Mouse (Mus musculus): ENCODE results near the gene Kif11. TPM values are rescaled to one million over a fixed set of nuclear protein-coding genes. Genes with fewer than 3 reads are reported as not detected.

Kif11 gene
- polyA plus RNA-seq, 1 experiment from 2014 or later: 79.4 TPM

DNA sequence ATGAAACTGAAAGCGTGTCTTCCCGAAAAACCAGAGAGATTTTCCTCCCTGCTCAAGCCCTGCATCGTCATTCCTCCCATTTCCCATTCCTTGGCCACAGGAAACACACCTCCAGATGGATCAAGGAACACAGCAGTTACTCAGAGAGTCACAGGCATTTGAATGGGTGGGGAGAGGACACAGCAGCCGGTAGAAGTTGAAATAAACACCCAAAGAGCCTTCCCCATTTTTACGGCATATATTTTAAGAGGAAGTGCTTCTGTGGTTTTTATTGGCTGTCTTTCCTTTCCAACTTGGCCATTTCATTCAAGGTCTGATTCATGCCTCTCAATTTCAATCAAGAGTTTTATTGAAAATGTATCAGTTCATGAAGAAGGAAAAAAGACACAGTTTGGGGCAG is 72.0 kb downstream of the Kif11 start:
- H3K4me2 ChIP-seq (replicated peaks; ENCODE audit: low read depth, low read length): no peak overlapping the region
- H3K4me1 ChIP-seq (ENCODE audit: control insufficient read depth, insufficient read depth, low read length): no peaks in the 10 kb centered on the region
- no peak overlapping the region for H3K9ac ChIP-seq (ENCODE audit: low read depth, low read length)
- H3K9me3 ChIP-seq (ENCODE audit: control insufficient read depth, low read length): no peaks in the 10 kb centered on the region
- H3K4me3 ChIP-seq (ENCODE audit: low read length): no peak overlapping the region
- peaks cover 2% of the 10 kb centered on the region; the same call in 1 of the 2 replicates for H3K27me3 ChIP-seq (ENCODE audit: control insufficient read depth, insufficient read depth, low read length)
- H3K27ac ChIP-seq (ENCODE audit: low read depth, low read length): no peak overlapping the region
- no peaks in the 10 kb centered on the region for H3K36me3 ChIP-seq (ENCODE audit: control insufficient read depth, insufficient read depth, low read length)
- WGBS: 61% methylated on average over 5 of the region's 5 CpGs
- ATAC-seq (ENCODE audit: low FRiP score, low TSS enrichment): no peak

GRCm38 (mm10) chr19:37449246-37449645 is 73.0 kb downstream of the Kif11 start:
- H3K9ac ChIP-seq (ENCODE audit: low read depth, low read length): no peak overlapping the region
- H3K4me1 ChIP-seq (ENCODE audit: control insufficient read depth, insufficient read depth, low read length): no peaks in the 10 kb centered on the region
- H3K36me3 ChIP-seq (ENCODE audit: control insufficient read depth, insufficient read depth, low read length): no peaks in the 10 kb centered on the region
- no peaks in the 10 kb centered on the region for H3K9me3 ChIP-seq (ENCODE audit: control insufficient read depth, low read length)
- no peak overlapping the region for H3K4me2 ChIP-seq (replicated peaks; ENCODE audit: low read depth, low read length)
- WGBS: 87% methylated on average over 3 of the region's 3 CpGs
- H3K27me3 ChIP-seq (ENCODE audit: control insufficient read depth, insufficient read depth, low read length): peaks cover 2% of the 10 kb centered on the region; the same call in 1 of the 2 replicates
- H3K4me3 ChIP-seq (ENCODE audit: low read length): no peak overlapping the region
- H3K27ac ChIP-seq (ENCODE audit: low read depth, low read length): no peak overlapping the region
- ATAC-seq (ENCODE audit: low FRiP score, low TSS enrichment): no peak

- no peaks in the 10 kb centered on the region for H3K36me3 ChIP-seq (ENCODE audit: control insufficient read depth, insufficient read depth, low read length)
- H3K9ac ChIP-seq (ENCODE audit: low read depth, low read length): no peak overlapping the region
- no peaks in the 10 kb centered on the region for H3K27me3 ChIP-seq (ENCODE audit: control insufficient read depth, insufficient read depth, low read length)
- no peak overlapping the region for H3K27ac ChIP-seq (ENCODE audit: low read depth, low read length)
- no peak overlapping the region for H3K4me3 ChIP-seq (ENCODE audit: low read length)
- no peaks in the 10 kb centered on the region for H3K4me1 ChIP-seq (ENCODE audit: control insufficient read depth, insufficient read depth, low read length)
- no peak for ATAC-seq (ENCODE audit: low FRiP score, low TSS enrichment)
- no peaks in the 10 kb centered on the region for H3K9me3 ChIP-seq (ENCODE audit: control insufficient read depth, low read length)
- no peak overlapping the region for H3K4me2 ChIP-seq (replicated peaks; ENCODE audit: low read depth, low read length)
- 93% methylated on average over 2 of the region's 2 CpGs for WGBS
Observed at GRCm38 (mm10) chr19:37455528-37455927, 79.3 kb downstream of the Kif11 start.

DNA sequence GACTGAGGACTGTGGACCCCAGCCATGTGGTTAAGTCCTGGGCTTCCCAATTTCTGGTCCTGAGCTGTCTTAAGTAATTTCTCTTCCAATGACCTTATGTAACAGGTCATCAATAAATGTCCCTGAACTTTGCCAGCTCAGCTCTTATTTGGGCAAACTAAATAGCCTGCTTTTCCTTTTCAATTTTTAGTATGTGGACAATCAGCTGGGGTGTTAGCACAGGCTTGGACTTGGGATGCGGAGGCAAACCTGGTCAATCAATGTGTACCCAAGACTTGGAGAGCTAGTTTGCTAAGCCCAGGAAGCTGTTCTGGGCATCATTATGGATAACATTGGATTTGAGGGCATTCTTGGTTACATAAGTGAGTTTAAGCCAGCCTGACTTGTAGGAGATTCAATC is 79.8 kb downstream of the Kif11 start:
- ATAC-seq (ENCODE audit: low FRiP score, low TSS enrichment): no peak
- Histone ChIP-seq H3K9me3 (ENCODE audit: control insufficient read depth, low read length) (no peaks in the 10 kb centered on the region; the same call in 1 of the 2 replicates), H3K9ac (ENCODE audit: low read depth, low read length) (no peak overlapping the region), H3K4me2 (replicated peaks; ENCODE audit: low read depth, low read length) (no peak overlapping the region), H3K27ac (ENCODE audit: low read depth, low read length) (no peak overlapping the region), H3K4me1 (ENCODE audit: control insufficient read depth, insufficient read depth, low read length) (no peaks in the 10 kb centered on the region), H3K36me3 (ENCODE audit: control insufficient read depth, insufficient read depth, low read length) (no peaks in the 10 kb centered on the region), H3K27me3 (ENCODE audit: control insufficient read depth, insufficient read depth, low read length) (no peaks in the 10 kb centered on the region), H3K4me3 (ENCODE audit: low read length) (no peak overlapping the region)
- WGBS: 100% methylated on average over 1 of the region's 1 CpGs

GRCm38 (mm10) chr19:37458013-37458412 is 81.8 kb downstream of the Kif11 start:
- H3K27me3 ChIP-seq (ENCODE audit: control insufficient read depth, insufficient read depth, low read length): no peaks in the 10 kb centered on the region
- no peak overlapping the region for H3K27ac ChIP-seq (ENCODE audit: low read depth, low read length)
- WGBS: 74% methylated on average over 6 of the region's 6 CpGs
- ATAC-seq (ENCODE audit: low FRiP score, low TSS enrichment): no peak
- H3K4me3 ChIP-seq (ENCODE audit: low read length): no peak overlapping the region
- no peaks in the 10 kb centered on the region for H3K4me1 ChIP-seq (ENCODE audit: control insufficient read depth, insufficient read depth, low read length)
- no peak overlapping the region for H3K9ac ChIP-seq (ENCODE audit: low read depth, low read length)
- no peak overlapping the region for H3K4me2 ChIP-seq (replicated peaks; ENCODE audit: low read depth, low read length)
- no peaks in the 10 kb centered on the region; the same call in 1 of the 2 replicates for H3K9me3 ChIP-seq (ENCODE audit: control insufficient read depth, low read length)
- no peaks in the 10 kb centered on the region for H3K36me3 ChIP-seq (ENCODE audit: control insufficient read depth, insufficient read depth, low read length)

- ATAC-seq (ENCODE audit: low FRiP score, low TSS enrichment): no peak
- no peaks in the 10 kb centered on the region for H3K4me1 ChIP-seq (ENCODE audit: control insufficient read depth, insufficient read depth, low read length)
- no peaks in the 10 kb centered on the region for H3K36me3 ChIP-seq (ENCODE audit: control insufficient read depth, insufficient read depth, low read length)
- 69% methylated on average over 3 of the region's 3 CpGs for WGBS
- no peak overlapping the region for H3K4me3 ChIP-seq (ENCODE audit: low read length)
- no peak overlapping the region for H3K9ac ChIP-seq (ENCODE audit: low read depth, low read length)
- H3K27me3 ChIP-seq (ENCODE audit: control insufficient read depth, insufficient read depth, low read length): no peaks in the 10 kb centered on the region
- no peak overlapping the region for H3K4me2 ChIP-seq (replicated peaks; ENCODE audit: low read depth, low read length)
- no peaks in the 10 kb centered on the region for H3K9me3 ChIP-seq (ENCODE audit: control insufficient read depth, low read length)
- no peak overlapping the region for H3K27ac ChIP-seq (ENCODE audit: low read depth, low read length)
Observed at GRCm38 (mm10) chr19:37466403-37466802, 90.2 kb downstream of the Kif11 start.

DNA sequence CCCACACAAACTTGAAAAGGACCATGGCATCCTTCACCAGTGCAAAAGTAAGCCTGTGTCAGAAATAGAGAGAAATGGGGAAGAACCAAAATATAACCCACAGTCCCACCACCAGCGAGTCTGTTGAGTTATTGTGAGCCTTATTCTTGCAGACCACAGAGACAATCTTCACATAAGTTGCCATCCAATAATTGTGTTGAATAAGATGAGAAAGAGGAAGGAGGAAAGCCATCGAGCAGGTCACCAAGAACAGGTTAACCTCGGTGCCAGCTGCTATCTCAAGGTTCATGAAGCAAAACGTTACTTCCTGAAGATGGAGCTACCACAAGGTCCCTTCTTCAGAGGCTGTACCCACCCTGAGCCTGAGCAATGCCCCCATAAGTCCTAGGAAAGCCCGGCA is 90.8 kb downstream of the Kif11 start:
- Histone ChIP-seq H3K4me1 (ENCODE audit: control insufficient read depth, insufficient read depth, low read length) (no peaks in the 10 kb centered on the region), H3K9ac (ENCODE audit: low read depth, low read length) (no peak overlapping the region), H3K4me2 (replicated peaks; ENCODE audit: low read depth, low read length) (no peak overlapping the region), H3K36me3 (ENCODE audit: control insufficient read depth, insufficient read depth, low read length) (no peaks in the 10 kb centered on the region), H3K9me3 (ENCODE audit: control insufficient read depth, low read length) (no peaks in the 10 kb centered on the region), H3K27me3 (ENCODE audit: control insufficient read depth, insufficient read depth, low read length) (no peaks in the 10 kb centered on the region), H3K27ac (ENCODE audit: low read depth, low read length) (no peak overlapping the region), H3K4me3 (ENCODE audit: low read length) (no peak overlapping the region)
- WGBS: 79% methylated on average over 5 of the region's 5 CpGs
- no peak for ATAC-seq (ENCODE audit: low FRiP score, low TSS enrichment)

DNA sequence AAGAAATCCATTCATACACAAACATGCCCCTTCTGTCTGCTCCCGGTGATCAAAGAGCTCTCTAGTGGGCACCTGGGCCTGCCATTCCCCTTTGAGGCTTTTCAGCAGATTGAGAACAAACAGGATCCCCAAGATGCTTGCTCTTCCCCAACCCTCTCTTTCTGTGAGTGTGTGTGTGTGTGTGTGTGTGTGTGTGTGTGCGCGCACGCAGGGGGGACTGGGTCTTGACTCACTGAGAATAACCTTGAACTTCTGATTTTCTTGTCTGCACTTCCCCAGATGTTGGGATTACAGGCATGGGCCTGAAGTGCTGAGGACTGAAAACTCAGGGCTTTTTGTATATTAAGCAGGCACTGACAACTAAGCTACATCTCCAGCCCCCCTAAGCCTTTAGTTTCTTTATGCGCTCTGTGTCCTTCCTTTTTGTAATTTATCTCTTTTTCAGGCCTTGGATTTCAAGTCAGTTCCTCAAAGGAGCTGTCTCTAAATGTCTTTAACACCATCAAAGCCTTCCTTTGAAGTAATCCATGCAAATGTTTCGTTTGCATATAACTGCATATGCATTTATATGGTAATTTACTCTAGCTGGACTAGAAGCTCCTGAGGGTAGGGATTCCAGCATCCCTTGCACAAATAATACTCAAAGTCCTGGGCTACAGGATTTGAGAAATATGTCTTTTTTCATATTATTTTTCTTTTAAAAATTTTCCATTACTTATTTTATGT is 92.8 kb downstream of the Kif11 start:
- Histone ChIP-seq H3K9me3 (ENCODE audit: control insufficient read depth, low read length) (no peaks in the 10 kb centered on the region), H3K36me3 (ENCODE audit: control insufficient read depth, insufficient read depth, low read length) (no peaks in the 10 kb centered on the region), H3K9ac (ENCODE audit: low read depth, low read length) (no peak overlapping the region), H3K4me2 (replicated peaks; ENCODE audit: low read depth, low read length) (no peak overlapping the region), H3K4me3 (ENCODE audit: low read length) (no peak overlapping the region), H3K27ac (ENCODE audit: low read depth, low read length) (no peak overlapping the region), H3K27me3 (ENCODE audit: control insufficient read depth, insufficient read depth, low read length) (no peaks in the 10 kb centered on the region), H3K4me1 (ENCODE audit: control insufficient read depth, insufficient read depth, low read length) (no peaks in the 10 kb centered on the region)
- ATAC-seq (ENCODE audit: low FRiP score, low TSS enrichment): no peak
- WGBS: 64% methylated on average over 6 of the region's 6 CpGs
